Mouse (Mus musculus): Measurements from ENCODE around the gene Acat2. TPM values are rescaled to one million over a fixed set of nuclear protein-coding genes. Genes with fewer than 3 reads are reported as not detected.
"Not testable (repeated sequence)": the region's sequence is repeated elsewhere in the genome, so short reads cannot be mapped to it uniquely, and the experiment has no call there.

Gene Acat2
- polyA plus RNA-seq, 1 experiment from 2014 or later, result 361 TPM

DNA sequence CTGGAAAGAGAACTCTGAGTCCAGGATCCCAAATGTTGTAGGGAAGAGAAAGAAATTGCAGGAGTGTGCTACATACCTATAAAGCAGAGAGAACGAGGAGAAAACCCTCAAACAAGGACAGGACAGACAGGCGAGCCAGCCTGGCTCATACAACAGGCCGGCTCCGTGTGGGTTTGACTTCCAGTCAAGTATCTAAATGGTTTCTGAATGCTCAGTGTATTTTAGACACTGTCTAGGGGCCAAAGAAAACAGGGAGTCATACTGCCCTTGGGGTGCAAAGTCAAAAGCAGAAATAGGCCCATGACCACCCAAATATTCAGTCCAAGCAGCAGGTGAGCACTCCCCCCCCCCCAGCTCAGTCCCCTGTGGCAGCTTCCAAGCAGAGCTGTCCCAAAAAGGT is 54.7 kb downstream of the Acat2 start:
- ATAC-seq (ENCODE audit: insufficient read depth, low FRiP score, low TSS enrichment) (no peak), DNase-seq (ENCODE audit: low spot score) (no peak)
- no peaks in the 10 kb centered on the region for H3K36me3 ChIP-seq (ENCODE audit: control insufficient read depth, insufficient read depth, low read length)
- H3K4me2 ChIP-seq (ENCODE audit: low read depth), result no peak overlapping the region
- WGBS, result 78% methylated on average over 4 of the region's 4 CpGs
- no peak overlapping the region for H3K27ac ChIP-seq (ENCODE audit: low read depth, low read length)
- H3K4me3 ChIP-seq (ENCODE audit: low read depth, low read length), result no peak overlapping the region
- no peaks in the 10 kb centered on the region for H3K27me3 ChIP-seq (ENCODE audit: control insufficient read depth, insufficient read depth, low read length)
- no peaks in the 10 kb centered on the region for H3K9me3 ChIP-seq (ENCODE audit: control insufficient read depth, low read length)
- H3K9ac ChIP-seq (ENCODE audit: low read length), result no peak overlapping the region
- H3K4me1 ChIP-seq (ENCODE audit: control insufficient read depth, insufficient read depth, low read length), result no peaks in the 10 kb centered on the region

DNA sequence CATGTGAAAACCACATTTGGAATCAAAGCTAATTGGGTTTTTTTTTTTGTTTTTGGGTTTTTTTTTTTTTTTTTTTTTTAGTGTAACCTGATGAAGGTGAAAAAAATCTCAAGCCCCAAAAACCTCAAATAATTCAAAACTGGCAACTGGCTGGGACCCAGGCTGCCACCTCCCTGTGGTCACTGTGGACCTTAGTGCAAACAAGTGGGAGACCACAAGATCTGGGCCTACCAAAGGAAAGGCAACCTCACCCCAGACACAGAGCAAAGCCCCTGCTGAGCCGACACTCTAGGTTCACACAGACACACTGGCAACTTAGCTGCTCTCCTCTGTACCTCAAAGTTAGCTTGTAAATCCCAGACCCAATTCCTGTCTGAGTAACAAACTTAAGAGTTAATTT is 56.2 kb downstream of the Acat2 start:
- H3K36me3 ChIP-seq (ENCODE audit: control insufficient read depth, insufficient read depth, low read length), result no peaks in the 10 kb centered on the region
- no peaks in the 10 kb centered on the region for H3K4me1 ChIP-seq (ENCODE audit: control insufficient read depth, insufficient read depth, low read length)
- no peak overlapping the region for H3K27ac ChIP-seq (ENCODE audit: low read depth, low read length)
- ATAC-seq (ENCODE audit: insufficient read depth, low FRiP score, low TSS enrichment), result no peak
- WGBS, result 91% methylated on average over 1 of the region's 1 CpGs
- no peak for DNase-seq (ENCODE audit: low spot score)
- no peaks in the 10 kb centered on the region for H3K27me3 ChIP-seq (ENCODE audit: control insufficient read depth, insufficient read depth, low read length)
- H3K9ac ChIP-seq (ENCODE audit: low read length), result no peak overlapping the region
- no peaks in the 10 kb centered on the region for H3K9me3 ChIP-seq (ENCODE audit: control insufficient read depth, low read length)
- H3K4me2 ChIP-seq (ENCODE audit: low read depth), result no peak overlapping the region
- no peak overlapping the region for H3K4me3 ChIP-seq (ENCODE audit: low read depth, low read length)

DNA sequence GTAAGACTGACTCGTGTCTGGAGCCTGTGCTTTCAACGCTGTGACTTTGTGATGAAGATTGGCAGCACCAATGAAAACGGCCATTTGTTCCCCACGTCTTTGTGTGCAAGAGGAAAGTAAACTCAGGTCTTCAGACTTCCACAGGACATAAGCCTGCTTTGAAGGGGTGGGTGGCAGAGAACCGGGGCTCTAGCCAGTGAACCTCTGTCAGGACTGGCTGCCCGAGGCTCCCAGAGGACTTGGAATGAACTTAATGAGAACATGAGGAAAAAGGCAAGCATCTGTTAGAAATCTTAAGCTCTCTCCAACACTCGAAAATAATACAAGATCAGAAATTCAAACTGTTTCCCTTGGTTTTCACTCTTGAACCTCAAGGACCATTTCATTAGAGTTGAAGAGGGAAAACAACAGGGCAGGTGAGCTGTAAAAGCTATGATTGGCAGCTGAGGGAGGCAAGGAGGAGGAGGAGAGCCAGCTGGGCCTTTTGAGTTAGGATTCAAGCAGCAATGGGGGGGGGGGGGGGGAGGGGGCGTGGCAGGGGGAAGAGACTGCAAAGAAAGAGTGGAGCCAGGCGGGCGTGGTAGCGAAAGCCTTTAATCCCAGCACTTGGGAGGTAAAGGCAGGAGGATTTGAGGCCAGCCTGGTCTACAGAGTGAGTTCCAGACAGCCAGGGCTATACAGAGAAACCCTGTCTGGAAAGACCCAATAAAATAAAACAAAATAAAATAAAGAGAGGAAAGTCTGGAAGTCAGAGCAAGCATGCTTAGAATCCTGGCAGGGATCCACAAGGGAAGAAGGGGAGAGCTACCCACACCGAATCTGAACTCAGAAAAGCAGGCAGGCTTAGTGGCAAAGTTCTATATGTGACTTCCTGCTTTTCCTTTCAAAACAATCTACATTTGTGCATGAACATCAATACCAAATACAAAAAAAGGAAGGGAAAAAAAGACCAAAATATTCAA is 56.9 kb downstream of the Acat2 start:
- Histone ChIP-seq H3K36me3 (ENCODE audit: control insufficient read depth, insufficient read depth, low read length) (no peaks in the 10 kb centered on the region), H3K9me3 (ENCODE audit: control insufficient read depth, low read length) (no peaks in the 10 kb centered on the region), H3K9ac (ENCODE audit: low read length) (no peak overlapping the region), H3K27ac (ENCODE audit: low read depth, low read length) (no peak overlapping the region), H3K4me1 (ENCODE audit: control insufficient read depth, insufficient read depth, low read length) (no peaks in the 10 kb centered on the region), H3K4me3 (ENCODE audit: low read depth, low read length) (no peak overlapping the region), H3K27me3 (ENCODE audit: control insufficient read depth, insufficient read depth, low read length) (no peaks in the 10 kb centered on the region), H3K4me2 (ENCODE audit: low read depth) (no peak overlapping the region)
- DNase-seq (ENCODE audit: low spot score) (no peak), ATAC-seq (ENCODE audit: insufficient read depth, low FRiP score, low TSS enrichment) (no peak; the same call in 1 of the 2 replicates)
- WGBS, result 50% methylated on average over 11 of the region's 12 CpGs

DNA sequence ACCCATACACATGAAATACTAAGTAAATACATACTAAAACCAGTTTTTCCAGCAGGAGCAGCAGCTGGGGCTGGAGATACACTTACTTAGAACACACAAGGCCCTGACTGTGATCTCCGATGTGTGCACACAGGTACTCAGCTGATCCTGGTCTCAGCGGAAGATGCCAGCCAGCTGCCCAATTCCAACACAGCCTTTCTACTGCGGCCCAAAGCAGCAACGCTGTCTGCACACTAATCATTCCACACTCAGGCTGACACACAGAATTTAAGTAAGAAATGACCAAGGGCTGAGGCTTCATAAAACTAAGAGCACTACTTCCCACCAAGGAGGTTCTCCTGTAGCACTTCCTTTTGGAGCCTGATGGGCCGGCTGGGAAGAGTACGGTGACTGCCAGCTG is 58.3 kb downstream of the Acat2 start:
- Histone ChIP-seq H3K9me3 (ENCODE audit: control insufficient read depth, low read length) (no peaks in the 10 kb centered on the region), H3K27me3 (ENCODE audit: control insufficient read depth, insufficient read depth, low read length) (no peaks in the 10 kb centered on the region), H3K27ac (ENCODE audit: low read depth, low read length) (no peak overlapping the region), H3K4me1 (ENCODE audit: control insufficient read depth, insufficient read depth, low read length) (no peaks in the 10 kb centered on the region), H3K9ac (ENCODE audit: low read length) (no peak overlapping the region), H3K36me3 (ENCODE audit: control insufficient read depth, insufficient read depth, low read length) (no peaks in the 10 kb centered on the region), H3K4me3 (ENCODE audit: low read depth, low read length) (no peak overlapping the region), H3K4me2 (ENCODE audit: low read depth) (no peak overlapping the region)
- no peak for DNase-seq (ENCODE audit: low spot score)
- no peak for ATAC-seq (ENCODE audit: insufficient read depth, low FRiP score, low TSS enrichment)
- WGBS, result 95% methylated on average over 6 of the region's 6 CpGs

DNA sequence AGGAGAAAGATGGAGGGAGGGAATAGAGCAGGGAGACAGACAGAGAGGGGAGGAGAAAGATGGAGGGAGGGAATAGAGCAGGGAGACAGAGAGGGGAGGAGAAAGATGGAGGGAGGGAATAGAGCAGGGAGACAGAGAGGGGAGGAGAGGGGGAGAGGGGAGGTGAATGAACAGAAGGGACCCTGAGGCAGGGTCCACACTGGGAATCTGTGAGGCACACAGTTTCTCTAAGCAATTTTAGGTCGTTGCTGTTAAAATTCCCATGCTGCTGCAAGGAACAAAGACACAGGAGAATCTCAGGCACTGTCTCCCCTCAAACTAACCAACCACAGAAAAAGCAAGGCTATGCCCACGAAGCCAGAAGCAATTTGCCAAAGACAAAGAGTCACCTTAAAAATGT is 61.9 kb downstream of the Acat2 start:
- not testable (repeated sequence) for DNase-seq (ENCODE audit: low spot score); H3K9ac ChIP-seq (ENCODE audit: low read length); H3K36me3 ChIP-seq (ENCODE audit: control insufficient read depth, insufficient read depth, low read length)

DNA sequence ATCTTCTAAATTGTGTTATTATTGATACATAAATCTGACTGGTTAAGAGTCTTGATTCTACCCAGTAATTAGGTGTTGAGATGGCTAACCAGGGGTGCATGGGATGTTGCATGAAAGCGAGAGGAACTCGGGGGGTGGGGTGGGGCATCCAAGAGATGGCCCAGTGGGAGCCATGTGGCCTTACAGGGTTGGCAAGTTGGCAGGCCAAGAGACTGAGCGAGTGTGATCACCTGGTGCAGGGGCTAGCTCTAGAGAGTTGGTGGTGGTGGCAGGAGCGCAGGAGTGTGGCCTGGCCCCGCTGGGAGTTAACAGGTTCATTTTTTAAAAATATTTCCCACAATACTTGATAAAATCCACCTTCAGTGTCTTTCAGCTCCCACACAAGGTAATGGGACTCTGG is 62.9 kb downstream of the Acat2 start:
- Histone ChIP-seq H3K27ac (ENCODE audit: low read depth, low read length) (no peak overlapping the region), H3K27me3 (ENCODE audit: control insufficient read depth, insufficient read depth, low read length) (no peaks in the 10 kb centered on the region), H3K4me3 (ENCODE audit: low read depth, low read length) (no peak overlapping the region), H3K4me1 (ENCODE audit: control insufficient read depth, insufficient read depth, low read length) (no peaks in the 10 kb centered on the region), H3K9ac (ENCODE audit: low read length) (no peak overlapping the region), H3K36me3 (ENCODE audit: control insufficient read depth, insufficient read depth, low read length) (no peaks in the 10 kb centered on the region), H3K4me2 (ENCODE audit: low read depth) (no peak overlapping the region), H3K9me3 (ENCODE audit: control insufficient read depth, low read length) (no peaks in the 10 kb centered on the region)
- WGBS, result 92% methylated on average over 5 of the region's 5 CpGs
- ATAC-seq (ENCODE audit: insufficient read depth, low FRiP score, low TSS enrichment) (no peak), DNase-seq (ENCODE audit: low spot score) (no peak)

More for the DNA sequence above, 61.9 kb downstream of the Acat2 start:
- ATAC-seq (ENCODE audit: insufficient read depth, low FRiP score, low TSS enrichment); H3K9me3 ChIP-seq (ENCODE audit: control insufficient read depth, low read length); H3K27me3 ChIP-seq (ENCODE audit: control insufficient read depth, insufficient read depth, low read length); H3K27ac ChIP-seq (ENCODE audit: low read depth, low read length); H3K4me3 ChIP-seq (ENCODE audit: low read depth, low read length); H3K4me1 ChIP-seq (ENCODE audit: control insufficient read depth, insufficient read depth, low read length); H3K4me2 ChIP-seq (ENCODE audit: low read depth): not testable (repeated sequence)
- 42% methylated on average over 2 of the region's 2 CpGs for WGBS

Other genes with a start within 250 kb of the Acat2 start
- 24.1 and 24.4 TPM in 2 replicates for gene Igf2r, start 191.1 kb downstream of the Acat2 start, polyA plus RNA-seq (2014; fragmentation: Nextera tagmentation; extraction: Ambion mirVana)
- gene Mas1, start 92.6 kb downstream of the Acat2 start, polyA plus RNA-seq (2014; fragmentation: Nextera tagmentation; extraction: Ambion mirVana), result 0.19 and 0.28 TPM in 2 replicates
- not detected in 2 replicates for gene Mrgprh, start 84.7 kb downstream of the Acat2 start, polyA plus RNA-seq (2014; fragmentation: Nextera tagmentation; extraction: Ambion mirVana)
- 1.2 and 2.9 TPM in 2 replicates for gene Pnldc1, start 50.5 kb downstream of the Acat2 start, polyA plus RNA-seq (2014; fragmentation: Nextera tagmentation; extraction: Ambion mirVana)
- 530 and 560 TPM in 2 replicates for gene Tcp1, start 45.0 kb downstream of the Acat2 start, polyA plus RNA-seq (2014; fragmentation: Nextera tagmentation; extraction: Ambion mirVana)
- gene Mrpl18, start 44.4 kb downstream of the Acat2 start, polyA plus RNA-seq (2014; fragmentation: Nextera tagmentation; extraction: Ambion mirVana), result 159 TPM in 2 replicates
- gene Acat3, start 20.1 kb downstream of the Acat2 start, polyA plus RNA-seq (2014; fragmentation: Nextera tagmentation; extraction: Ambion mirVana), result 0.42 and 1.0 TPM in 2 replicates
- gene Wtap, start 33.4 kb upstream of the Acat2 start, polyA plus RNA-seq (2014; fragmentation: Nextera tagmentation; extraction: Ambion mirVana), result 137 and 141 TPM in 2 replicates
- gene Sod2, start 46.1 kb upstream of the Acat2 start, polyA plus RNA-seq (2014; fragmentation: Nextera tagmentation; extraction: Ambion mirVana), result 114 and 116 TPM in 2 replicates
- not detected in 2 replicates for gene Gpr31b, start 91.5 kb upstream of the Acat2 start, polyA plus RNA-seq (2014; fragmentation: Nextera tagmentation; extraction: Ambion mirVana)
- gene Tcp10b, start 100.4 kb upstream of the Acat2 start, polyA plus RNA-seq (2014; fragmentation: Nextera tagmentation; extraction: Ambion mirVana), result 0.16 TPM in 1 of 2 replicates, not detected in the other
- gene Unc93a, start 171.1 kb upstream of the Acat2 start, polyA plus RNA-seq (2014; fragmentation: Nextera tagmentation; extraction: Ambion mirVana), result not detected in 2 replicates